Mouse (Mus musculus) CH12F3 (cell line): Measurements from ENCODE around the gene Mast1.

ENCODE experiments used
- in situ Hi-C: fragments of 300-500 bp; cut with MboI; formaldehyde crosslinking; loops from 2 replicates; pipeline ENCODE4 v1.14.3; 2020; ENCODE audit warnings: low sequenced_read_pairs

Gene Mast1

DNA sequence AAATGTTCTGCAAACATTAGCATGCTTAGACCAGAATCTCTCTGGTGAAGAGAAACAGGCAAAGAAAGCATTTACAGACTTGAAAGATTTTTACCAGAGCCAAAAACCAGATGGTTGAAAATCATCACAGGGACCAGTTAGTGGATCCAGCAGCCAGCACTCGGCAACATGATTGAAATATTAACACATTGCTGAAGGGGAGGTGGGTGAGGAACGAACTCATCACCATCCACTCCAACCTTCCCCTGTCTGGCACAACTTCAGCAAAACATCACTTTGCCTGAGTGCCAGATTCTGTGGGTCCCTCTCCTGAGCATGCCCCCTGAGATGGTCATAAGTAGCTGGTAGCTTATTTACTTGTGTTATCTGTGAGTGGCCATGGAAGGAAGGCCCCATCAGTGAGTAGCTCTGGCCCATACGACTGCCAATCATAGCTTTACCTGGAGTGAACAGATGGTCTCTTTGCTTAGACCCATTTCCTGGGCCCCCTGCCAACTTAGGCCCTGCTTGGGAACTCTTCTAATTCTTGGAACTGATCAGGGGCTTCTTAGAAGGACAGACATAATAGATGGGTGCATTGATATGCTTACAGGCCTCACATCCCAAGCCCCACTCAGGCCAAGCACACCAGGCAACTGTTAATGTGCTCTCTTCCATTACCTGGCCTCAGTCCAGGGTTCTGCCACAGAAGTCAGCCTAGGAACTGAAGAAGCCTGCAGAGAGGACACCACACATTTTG is 59.7 kb downstream of the Mast1 start:
- in situ Hi-C loops, result no loop called here

DNA sequence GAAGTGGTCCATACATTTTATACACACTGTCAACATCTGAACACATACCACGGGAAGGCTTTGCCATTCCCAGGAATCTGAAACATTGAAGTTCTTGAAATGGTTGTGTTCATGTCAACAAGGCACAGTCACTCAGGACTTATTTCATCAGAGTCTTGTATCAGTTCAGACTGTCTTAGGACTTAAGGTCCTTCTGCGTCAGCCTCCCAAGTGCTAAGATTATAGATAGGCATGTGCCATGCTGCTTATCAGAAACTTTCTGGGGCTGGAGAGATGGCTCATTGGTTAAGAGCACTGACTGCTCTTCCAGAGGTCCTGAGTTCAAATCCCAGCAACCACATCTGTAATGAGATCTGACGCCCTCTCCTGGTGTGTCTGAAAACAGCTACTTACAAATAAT is 62.8 kb downstream of the Mast1 start:
- in situ Hi-C loops, result no loop called here

DNA sequence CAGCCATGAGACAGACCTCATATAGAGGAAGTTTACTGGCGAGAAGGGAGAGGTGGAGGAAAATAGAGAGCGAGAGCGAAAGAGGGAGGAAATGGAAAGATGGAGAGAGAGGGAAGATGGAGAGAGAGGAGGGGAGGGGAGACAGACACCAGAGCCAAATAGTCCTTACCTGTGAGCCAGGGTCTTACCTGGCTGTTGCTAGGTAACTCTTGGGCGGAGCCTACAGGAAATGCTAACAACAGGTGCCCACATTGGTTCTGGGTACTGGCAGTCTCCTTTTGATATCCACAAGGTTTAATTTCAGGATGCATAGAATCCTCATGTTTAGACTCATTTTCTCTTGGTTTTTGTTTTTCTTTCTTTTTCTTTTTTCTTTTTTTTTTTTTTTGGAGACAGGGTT is 64.1 kb downstream of the Mast1 start:
- in situ Hi-C loops, result no loop called here

DNA sequence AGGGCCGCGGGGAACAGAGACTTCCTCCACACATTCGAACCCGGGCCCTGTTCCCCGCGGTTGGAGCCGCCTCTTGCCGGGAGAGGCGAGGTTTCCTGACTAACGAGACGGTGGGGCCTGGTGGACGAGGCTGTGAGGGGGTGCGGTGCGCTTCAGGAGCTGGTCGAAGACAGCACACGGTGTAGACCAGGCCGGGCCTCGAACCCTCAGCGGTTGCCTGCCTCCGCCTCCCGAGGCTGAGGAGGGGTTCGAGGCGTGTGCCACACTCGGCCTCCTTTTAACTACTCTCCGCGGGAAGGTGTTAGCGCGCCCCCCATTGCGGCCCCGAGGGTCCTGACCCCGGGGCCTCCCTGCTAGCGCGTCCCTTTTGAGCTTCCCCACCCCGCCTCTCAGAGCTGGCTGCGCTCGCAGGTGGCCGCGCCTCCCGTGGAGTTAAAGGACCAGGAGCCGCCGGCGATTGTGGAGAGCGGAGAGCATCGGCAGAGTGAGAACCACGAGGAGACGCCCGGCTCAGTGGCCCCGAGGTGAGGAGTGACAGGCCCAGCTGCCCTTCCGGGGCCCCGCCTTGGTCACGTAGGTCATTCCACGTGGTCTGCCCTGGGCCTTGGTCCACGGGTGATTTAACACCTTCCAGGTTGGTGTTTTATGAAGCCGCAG is 64.7 kb downstream of the Mast1 start:
- in situ Hi-C loops, result no loop called here

GRCm38 (mm10) chr8:84871376-84872308 is 65.5 kb downstream of the Mast1 start, which contains the start of gene Syce2:
Syce2 (plus strand) TSS chr8:84872111.
- in situ Hi-C loops, result no loop called here
